Comparison of ENCODE assay signal across 13 mouse cellular contexts in the genomic region with DNA sequence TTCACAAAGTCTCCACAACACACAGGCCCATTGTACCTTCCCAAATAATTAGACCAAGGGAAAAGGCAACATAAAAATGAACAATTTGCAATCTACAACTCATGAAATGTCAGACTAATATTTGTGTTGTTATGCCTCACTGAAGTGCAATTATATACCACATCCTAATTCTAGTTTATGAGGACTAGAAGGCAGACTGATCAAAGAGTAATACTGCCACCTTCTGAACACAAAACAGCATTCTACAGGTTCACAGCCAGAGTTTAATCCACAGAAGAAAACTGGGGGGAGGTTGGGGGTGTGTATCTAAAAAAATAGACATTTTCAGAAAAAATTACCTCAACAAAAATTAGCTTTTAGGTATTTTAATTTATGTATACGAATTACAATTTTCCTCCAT. TPM values are rescaled to one million over a fixed set of nuclear protein-coding genes. Genes with fewer than 3 reads are reported as not detected.
DNase-seq lines count a peak whose midpoint lies in the region; ATAC-seq and TF ChIP-seq lines count a peak whose summit lies in the region.
"Had no signal": no experiment of that assay in that cellular context is flagged by ENCODE, and none has a peak within 500 bp of the region (broad histone marks: within the 10 kb centered on the region; RNA-seq: fewer than 3 reads in every experiment).

No protein-coding gene starts in this region.

- 0 out of 2 replicates have a peak, but pooled peaks cover 2% of the 10 kb centered on the region for H3K79me2 ChIP-seq in heart, adult 2 months (replicated peaks; ENCODE audit: control insufficient read depth, insufficient read depth, low read length)

- H3K27me3 ChIP-seq in heart, adult 2 months (ENCODE audit: control insufficient read depth, insufficient read depth, low read length) = no peaks in the 10 kb centered on the region
- H3K27me3 ChIP-seq in limb, embryonic 13.5 days = no peaks in the 10 kb centered on the region
- H3K27me3 ChIP-seq in limb, embryonic 10.5 days (ENCODE audit: low read depth, poor library complexity, severe bottlenecking) = no peaks in the 10 kb centered on the region
- H3K27me3 ChIP-seq in Patski = no peaks in the 10 kb centered on the region
- H3K27me3 ChIP-seq: midbrain, embryonic 13.5 days; neural tube, embryonic 15.5 days had no signal

- H3K27ac ChIP-seq in heart, adult 2 months = no peak overlapping the region
- no peak overlapping the region for H3K27ac ChIP-seq in limb, embryonic 13.5 days
- H3K27ac ChIP-seq in limb, embryonic 10.5 days = no peak overlapping the region
- H3K27ac ChIP-seq: midbrain, embryonic 13.5 days; neural tube, embryonic 15.5 days had no signal

- CTCF ChIA-PET in Patski (lab: Charles Lee) = interaction anchor here (0.6 to 2.6 kb wide), 16 partner anchors 34 to 240 kb away, joined by 3 to 9 read pairs (median 4); no protein-coding TSS in a partner anchor

- H3K36me3 ChIP-seq in heart, adult 2 months (ENCODE audit: control insufficient read depth, insufficient read depth, low read length) = peaks cover 21% of the 10 kb centered on the region
- H3K36me3 ChIP-seq in limb, embryonic 13.5 days = peaks cover 39% of the 10 kb centered on the region
- H3K36me3 ChIP-seq in limb, embryonic 10.5 days = peaks cover 49% of the 10 kb centered on the region

- peak overlapping the region; percentile 21; the same call in 1 of the 2 replicates for H3K4me2 ChIP-seq in limb, embryonic 13.5 days (replicated peaks)
- H3K4me2 ChIP-seq: heart, embryonic 11.5 days had no signal

- in situ Hi-C loops in Patski (cut with MboI; ENCODE audit: low pct_unique_long_range_greater_than_20kb) = loop anchor here (10.0 kb wide), 1 partner anchor 234 kb away; no protein-coding TSS in a partner anchor

- no peak for TF ChIP-seq POLR2A in heart, adult 2 months (IDR thresholded peaks at IDR 0.05; ENCODE audit: insufficient read depth, low read depth, low read length)

- peaks cover 2% of the 10 kb centered on the region for H3K4me1 ChIP-seq in heart, adult 2 months (ENCODE audit: control insufficient read depth, insufficient read depth, low read length)
- peaks cover 18% of the 10 kb centered on the region for H3K4me1 ChIP-seq in limb, embryonic 13.5 days
- peaks cover 11% of the 10 kb centered on the region for H3K4me1 ChIP-seq in limb, embryonic 10.5 days

- POLR2A ChIA-PET in Patski (lab: Charles Lee) = interaction anchor here (1.6 to 1.8 kb wide), 2 partner anchors 17 to 43 kb away, joined by 5 to 6 read pairs; no protein-coding TSS in a partner anchor

- no peak overlapping the region for H3K4me3 ChIP-seq in heart, adult 2 months
- H3K4me3 ChIP-seq in limb, embryonic 13.5 days = no peak overlapping the region
- H3K4me3 ChIP-seq in limb, embryonic 10.5 days = no peak overlapping the region
- H3K4me3 ChIP-seq: neural tube, embryonic 15.5 days had no signal

- peak; percentile 66 for TF ChIP-seq CTCF in heart, adult 2 months (IDR thresholded peaks at IDR 0.05)
- peak; percentile 33 for TF ChIP-seq CTCF in Patski (IDR thresholded peaks at IDR 0.05)

- H3K9me3 ChIP-seq in limb, embryonic 13.5 days = no peaks in the 10 kb centered on the region
- H3K9me3 ChIP-seq in limb, embryonic 10.5 days (replicated peaks) = no peaks in the 10 kb centered on the region
- H3K9me3 ChIP-seq: midbrain, embryonic 13.5 days; neural tube, embryonic 15.5 days had no signal

- no peak overlapping the region for H3K9ac ChIP-seq in heart, adult 2 months (ENCODE audit: low read depth, low read length)
- H3K9ac ChIP-seq in limb, embryonic 13.5 days = no peak overlapping the region
- H3K9ac ChIP-seq: midbrain, embryonic 13.5 days; neural tube, embryonic 15.5 days had no signal

- ATAC-seq in limb, embryonic 13.5 days (ENCODE audit: low FRiP score, low read depth) = no peak
- no peak for ATAC-seq in Patski
- ATAC-seq: midbrain, embryonic 13.5 days had no signal

- WGBS in heart, adult 2 months = 81% methylated on average over 1 of the region's 1 CpGs
- WGBS in limb, embryonic 13.5 days = 91% methylated on average over 1 of the region's 1 CpGs
- WGBS in limb, embryonic 10.5 days = 93% methylated on average over 1 of the region's 1 CpGs

- DNase-seq in heart, adult 2 months = no peak
- no peak for DNase-seq in heart, postnatal 4 days
- no peak for DNase-seq in limb, embryonic 10.5 days (ENCODE audit: low spot score)
- DNase-seq in 416B (ENCODE audit: low read depth) = peak; percentile 41
- no peak for DNase-seq in Patski (ENCODE audit: low read depth, low spot score)
- DNase-seq in adrenal gland, postnatal 10 days = no peak
- no peak for DNase-seq in ovary, postnatal 36 days (ENCODE audit: low spot score)
- DNase-seq: right cerebral cortex, postnatal 25 days had no signal

- no peak for TF ChIP-seq EP300 in heart, adult 2 months (IDR thresholded peaks at IDR 0.05; ENCODE audit: insufficient read depth, low read depth, low read length)

- intact Hi-C loops in heart, adult 2 months (cut with DNase I) = loop anchor here (5.0 kb wide), 1 partner anchor 237 kb away; no protein-coding TSS in a partner anchor

RNA-seq across cellular contexts. Expression of gene Gm42791, which starts 54.0 kb away (rescaled TPM):
- total RNA-seq in heart, adult 2 months (2021) = 1 to 10 TPM; 5.7 to 5.9 TPM
- not detected in 2 replicates for polyA plus RNA-seq in heart, adult 2 months (2012; rRNA removed)
- 1 to 10 TPM; 2.6 to 2.9 TPM for total RNA-seq in heart, postnatal 4 days (2021)
- 1.6 and 2.6 TPM in 2 replicates for polyA plus RNA-seq in limb, embryonic 13.5 days (2015; fragmentation: Nextera tagmentation; extraction: Ambion mirVana)
- polyA plus RNA-seq in limb, embryonic 10.5 days (2016; fragmentation: Nextera tagmentation; extraction: Ambion mirVana) = 0.85 TPM in 1 of 2 replicates, not detected in the other
- not detected for polyA plus RNA-seq in Patski (2021)
- total RNA-seq in adrenal gland, postnatal 10 days (2021) = 1 to 10 TPM; 3.6 to 4.7 TPM
- polyA plus RNA-seq: heart, embryonic 11.5 days; stomach, embryonic 14.5 days had no signal
